Mouse (Mus musculus): ENCODE measurements around the gene Mindy2. TPM values are rescaled to one million over a fixed set of nuclear protein-coding genes. Genes with fewer than 3 reads are reported as not detected.
"Not testable (repeated sequence)": the region's sequence is repeated elsewhere in the genome, so short reads cannot be mapped to it uniquely, and the experiment has no call there.

Mindy2 gene
- polyA plus RNA-seq, 1 experiment from 2014 or later = 11.8 TPM

- Histone ChIP-seq H3K4me3 (ENCODE audit: low read depth, low read length) (no peak overlapping the region), H3K27ac (replicated peaks) (peak overlapping the region; percentile 70), H3K9me3 (ENCODE audit: control insufficient read depth, low read length) (no peaks in the 10 kb centered on the region), H3K4me1 (replicated peaks; ENCODE audit: control insufficient read depth, insufficient read depth) (no peaks in the 10 kb centered on the region), H3K27me3 (ENCODE audit: control insufficient read depth, insufficient read depth, low read length) (no peaks in the 10 kb centered on the region), H3K4me2 (replicated peaks; ENCODE audit: low read depth) (peak overlapping the region; percentile 26; the same call in 1 of the 2 replicates), H3K36me3 (ENCODE audit: control insufficient read depth, insufficient read depth, low read length) (peaks cover 8% of the 10 kb centered on the region; the same call in 1 of the 2 replicates), H3K9ac (ENCODE audit: low read length) (no peak overlapping the region)
- TF ChIP-seq EP300 (optimal IDR thresholded peaks at IDR 0.05) (no peak), CTCF (IDR thresholded peaks at IDR 0.05; ENCODE audit: low read depth) (no peak)
- 62% methylated on average over 8 of the region's 8 CpGs for WGBS
- ATAC-seq (ENCODE audit: low FRiP score, low TSS enrichment) (peak; percentile 90), DNase-seq (ENCODE audit: low spot score) (peak; percentile 77)
Measured at GRCm38 (mm10) chr9:70570351-70570750, 86.6 kb downstream of the Mindy2 start.

- H3K27me3 ChIP-seq (ENCODE audit: control insufficient read depth, insufficient read depth, low read length) = no peaks in the 10 kb centered on the region
- 63% methylated on average over 5 of the region's 5 CpGs for WGBS
- H3K9me3 ChIP-seq (ENCODE audit: control insufficient read depth, low read length) = no peaks in the 10 kb centered on the region
- H3K36me3 ChIP-seq (ENCODE audit: control insufficient read depth, insufficient read depth, low read length) = no peaks in the 10 kb centered on the region
- TF ChIP-seq EP300 (optimal IDR thresholded peaks at IDR 0.05) (no peak), CTCF (IDR thresholded peaks at IDR 0.05; ENCODE audit: low read depth) (no peak)
- no peak overlapping the region for H3K4me2 ChIP-seq (replicated peaks; ENCODE audit: low read depth)
- no peak overlapping the region for H3K4me3 ChIP-seq (ENCODE audit: low read depth, low read length)
- ATAC-seq (ENCODE audit: low FRiP score, low TSS enrichment) = 0 out of 2 replicates have a peak, but pooled peaks have one; percentile 31
- H3K4me1 ChIP-seq (replicated peaks; ENCODE audit: control insufficient read depth, insufficient read depth) = no peaks in the 10 kb centered on the region
- DNase-seq (ENCODE audit: low spot score) = peak; percentile 19
- H3K9ac ChIP-seq (ENCODE audit: low read length) = no peak overlapping the region
- no peak overlapping the region for H3K27ac ChIP-seq (replicated peaks)
Measured at GRCm38 (mm10) chr9:70567651-70568050, 89.3 kb downstream of the Mindy2 start.

GRCm38 (mm10) chr9:70562825-70563224, 94.1 kb downstream of the Mindy2 start:
- no peak for TF ChIP-seq EP300 (optimal IDR thresholded peaks at IDR 0.05)
- no peak for TF ChIP-seq CTCF (IDR thresholded peaks at IDR 0.05; ENCODE audit: low read depth)
- H3K27ac ChIP-seq (replicated peaks) = no peak overlapping the region
- DNase-seq (ENCODE audit: low spot score) = no peak
- no peaks in the 10 kb centered on the region for H3K9me3 ChIP-seq (ENCODE audit: control insufficient read depth, low read length)
- no peak for ATAC-seq (ENCODE audit: low FRiP score, low TSS enrichment)
- no peak overlapping the region for H3K9ac ChIP-seq (ENCODE audit: low read length)
- 92% methylated on average over 3 of the region's 3 CpGs for WGBS
- no peaks in the 10 kb centered on the region for H3K27me3 ChIP-seq (ENCODE audit: control insufficient read depth, insufficient read depth, low read length)
- no peaks in the 10 kb centered on the region for H3K4me1 ChIP-seq (replicated peaks; ENCODE audit: control insufficient read depth, insufficient read depth)
- H3K36me3 ChIP-seq (ENCODE audit: control insufficient read depth, insufficient read depth, low read length) = no peaks in the 10 kb centered on the region; the same call in 1 of the 2 replicates
- H3K4me2 ChIP-seq (replicated peaks; ENCODE audit: low read depth) = no peak overlapping the region
- H3K4me3 ChIP-seq (ENCODE audit: low read depth, low read length) = no peak overlapping the region

- no peak overlapping the region for H3K9ac ChIP-seq (ENCODE audit: low read length)
- no peak for DNase-seq (ENCODE audit: low spot score)
- no peak for ATAC-seq (ENCODE audit: low FRiP score, low TSS enrichment)
- H3K4me3 ChIP-seq (ENCODE audit: low read depth, low read length) = no peak overlapping the region
- no peaks in the 10 kb centered on the region for H3K4me1 ChIP-seq (replicated peaks; ENCODE audit: control insufficient read depth, insufficient read depth)
- H3K36me3 ChIP-seq (ENCODE audit: control insufficient read depth, insufficient read depth, low read length) = no peaks in the 10 kb centered on the region; the same call in 1 of the 2 replicates
- no peaks in the 10 kb centered on the region for H3K27me3 ChIP-seq (ENCODE audit: control insufficient read depth, insufficient read depth, low read length)
- WGBS = 94% methylated on average over 5 of the region's 5 CpGs
- H3K9me3 ChIP-seq (ENCODE audit: control insufficient read depth, low read length) = no peaks in the 10 kb centered on the region
- no peak overlapping the region for H3K27ac ChIP-seq (replicated peaks)
- no peak for TF ChIP-seq EP300 (optimal IDR thresholded peaks at IDR 0.05)
- TF ChIP-seq CTCF (IDR thresholded peaks at IDR 0.05; ENCODE audit: low read depth) = no peak
- no peak overlapping the region for H3K4me2 ChIP-seq (replicated peaks; ENCODE audit: low read depth)
Measured at GRCm38 (mm10) chr9:70556796-70557195, 100.2 kb downstream of the Mindy2 start.

GRCm38 (mm10) chr9:70555431-70555830, 101.5 kb downstream of the Mindy2 start:
- H3K36me3 ChIP-seq (ENCODE audit: control insufficient read depth, insufficient read depth, low read length) = no peaks in the 10 kb centered on the region
- no peaks in the 10 kb centered on the region for H3K27me3 ChIP-seq (ENCODE audit: control insufficient read depth, insufficient read depth, low read length)
- no peak overlapping the region for H3K27ac ChIP-seq (replicated peaks)
- H3K4me3 ChIP-seq (ENCODE audit: low read depth, low read length) = no peak overlapping the region
- H3K9me3 ChIP-seq (ENCODE audit: control insufficient read depth, low read length) = no peaks in the 10 kb centered on the region
- H3K4me2 ChIP-seq (replicated peaks; ENCODE audit: low read depth) = no peak overlapping the region
- DNase-seq (ENCODE audit: low spot score) (no peak), ATAC-seq (ENCODE audit: low FRiP score, low TSS enrichment) (no peak)
- H3K4me1 ChIP-seq (replicated peaks; ENCODE audit: control insufficient read depth, insufficient read depth) = no peaks in the 10 kb centered on the region
- H3K9ac ChIP-seq (ENCODE audit: low read length) = no peak overlapping the region
- no peak for TF ChIP-seq CTCF (IDR thresholded peaks at IDR 0.05; ENCODE audit: low read depth)
- TF ChIP-seq EP300 (optimal IDR thresholded peaks at IDR 0.05) = no peak

GRCm38 (mm10) chr9:70552233-70552632, 104.7 kb downstream of the Mindy2 start:
- H3K4me3 ChIP-seq (ENCODE audit: low read depth, low read length); H3K4me1 ChIP-seq (replicated peaks; ENCODE audit: control insufficient read depth, insufficient read depth); H3K27me3 ChIP-seq (ENCODE audit: control insufficient read depth, insufficient read depth, low read length); H3K4me2 ChIP-seq (replicated peaks; ENCODE audit: low read depth); ATAC-seq (ENCODE audit: low FRiP score, low TSS enrichment); H3K27ac ChIP-seq (replicated peaks); DNase-seq (ENCODE audit: low spot score); H3K36me3 ChIP-seq (ENCODE audit: control insufficient read depth, insufficient read depth, low read length); H3K9ac ChIP-seq (ENCODE audit: low read length); H3K9me3 ChIP-seq (ENCODE audit: control insufficient read depth, low read length): not testable (repeated sequence)
- 100% methylated on average over 2 of the region's 2 CpGs for WGBS
- TF ChIP-seq CTCF (IDR thresholded peaks at IDR 0.05; ENCODE audit: low read depth) = peak; percentile 25; the same call in 1 of the 2 replicates
